Mouse (Mus musculus) liver, postnatal 0 days (tissue): ENCODE measurements around the gene Nkrf.

ENCODE experiments used
- CTCF ChIP-seq: sonication (generic); IDR thresholded peaks from 2 replicates; pipeline ENCODE4 v1.5.1; 2016; ENCODE audit warnings: antibody characterized with exemption, low read depth
- EP300 ChIP-seq: IDR thresholded peaks from 2 replicates; pipeline ENCODE4 v1.6.1; 2016; ENCODE audit warnings: antibody characterized with exemption, low read depth, mild to moderate bottlenecking

- TF ChIP-seq CTCF (no peak), EP300 (peak; percentile 54; the same call in 1 of the 2 replicates)
Observed at GRCm38 (mm10) chrX:36903115-36903768, 543 bp upstream of the Nkrf start.
